In genomic region chr11:120515611-120516010, GRCm38 (mm10) we compare ENCODE assay signal across 8 mouse cellular contexts. TPM values are rescaled to one million over a fixed set of nuclear protein-coding genes. Genes with fewer than 3 reads are reported as not detected.
DNase-seq lines count a peak whose midpoint lies in the region; ATAC-seq and TF ChIP-seq lines count a peak whose summit lies in the region.

No protein-coding gene starts in this region.

- no peak overlapping the region for H3K4me2 ChIP-seq in CH12.LX (ENCODE audit: insufficient read depth, low read depth, poor library complexity, severe bottlenecking)
- H3K4me2 ChIP-seq in forebrain, embryonic 12.5 days: no peak overlapping the region
- H3K4me2 ChIP-seq in heart, postnatal 0 days (ENCODE audit: low read depth, low read length): no peak overlapping the region
- H3K4me2 ChIP-seq in liver, embryonic 14.5 days (ENCODE audit: low read depth): no peak overlapping the region
- H3K4me2 ChIP-seq in neural tube, embryonic 12.5 days (replicated peaks): no peak overlapping the region
- H3K4me2 ChIP-seq in stomach, postnatal 0 days (replicated peaks; ENCODE audit: low read depth): no peak overlapping the region

- no peak for TF ChIP-seq POLR2A in CH12.LX (IDR thresholded peaks at IDR 0.05; ENCODE audit: low read depth, low read length)

- H3K4me1 ChIP-seq in CH12.LX (ENCODE audit: control insufficient read depth in 1 of 2, insufficient read depth in 2 of 2): peaks cover 0 to 23% of the 10 kb centered on the region in 2 experiments; a peak in 2 of 4 replicates
- H3K4me1 ChIP-seq in forebrain, embryonic 12.5 days: peaks cover 10% of the 10 kb centered on the region
- H3K4me1 ChIP-seq in heart, postnatal 0 days (ENCODE audit: control insufficient read depth, insufficient read depth): peaks cover 16% of the 10 kb centered on the region
- peaks cover 8 to 24% of the 10 kb centered on the region in 2 experiments for H3K4me1 ChIP-seq in liver, embryonic 14.5 days (replicated peaks; ENCODE audit: control insufficient read depth in 2 of 2, insufficient read depth in 2 of 2, low read length in 1 of 2)
- peaks cover 6% of the 10 kb centered on the region for H3K4me1 ChIP-seq in neural tube, embryonic 12.5 days
- H3K4me1 ChIP-seq in stomach, postnatal 0 days (replicated peaks; ENCODE audit: control insufficient read depth, insufficient read depth): no peaks in the 10 kb centered on the region

- no peak overlapping the region for H3K27ac ChIP-seq in CH12.LX (ENCODE audit: insufficient read depth, low read depth)
- H3K27ac ChIP-seq in forebrain, embryonic 12.5 days: no peak overlapping the region
- H3K27ac ChIP-seq in heart, postnatal 0 days (ENCODE audit: low read depth): no peak overlapping the region
- no peak overlapping the region for H3K27ac ChIP-seq in liver, embryonic 14.5 days
- H3K27ac ChIP-seq in neural tube, embryonic 12.5 days: no peak overlapping the region
- no peak overlapping the region for H3K27ac ChIP-seq in stomach, postnatal 0 days (replicated peaks)

- ATAC-seq in forebrain, embryonic 12.5 days (ENCODE audit: low FRiP score): peak; percentile 61; the same call in 1 of the 2 replicates
- peak; percentile 45 for ATAC-seq in heart, postnatal 0 days (ENCODE audit: insufficient read depth, low read depth)
- ATAC-seq in liver, embryonic 14.5 days (ENCODE audit: insufficient read depth): peak; percentile 34
- peak; percentile 48; the same call in 1 of the 2 replicates for ATAC-seq in neural tube, embryonic 12.5 days (ENCODE audit: low FRiP score, low read depth)
- ATAC-seq in stomach, postnatal 0 days (ENCODE audit: low FRiP score, low TSS enrichment): peak; percentile 73

- peaks cover 3% of the 10 kb centered on the region for H3K9me3 ChIP-seq in CH12.LX (replicated peaks; ENCODE audit: low read length)
- no peaks in the 10 kb centered on the region for H3K9me3 ChIP-seq in forebrain, embryonic 12.5 days
- H3K9me3 ChIP-seq in heart, postnatal 0 days (replicated peaks; ENCODE audit: control insufficient read depth, low read length): no peaks in the 10 kb centered on the region
- H3K9me3 ChIP-seq in liver, embryonic 14.5 days (ENCODE audit: control insufficient read depth, low read length): no peaks in the 10 kb centered on the region
- H3K9me3 ChIP-seq in neural tube, embryonic 12.5 days: no peaks in the 10 kb centered on the region
- H3K9me3 ChIP-seq in stomach, postnatal 0 days (ENCODE audit: control insufficient read depth, low read length): no peaks in the 10 kb centered on the region

- H3K27me3 ChIP-seq in CH12.LX (replicated peaks): no peaks in the 10 kb centered on the region
- H3K27me3 ChIP-seq in forebrain, embryonic 12.5 days: 0 out of 2 replicates have a peak, but pooled peaks cover 4% of the 10 kb centered on the region
- no peaks in the 10 kb centered on the region for H3K27me3 ChIP-seq in heart, postnatal 0 days (ENCODE audit: control insufficient read depth, insufficient read depth, low read length)
- no peaks in the 10 kb centered on the region for H3K27me3 ChIP-seq in liver, embryonic 14.5 days (ENCODE audit: control insufficient read depth, insufficient read depth, low read length)
- H3K27me3 ChIP-seq in neural tube, embryonic 12.5 days (replicated peaks): no peaks in the 10 kb centered on the region
- no peaks in the 10 kb centered on the region for H3K27me3 ChIP-seq in stomach, postnatal 0 days (ENCODE audit: control insufficient read depth, insufficient read depth, low read length)

- H3K9ac ChIP-seq in CH12.LX (ENCODE audit: insufficient read depth, low read depth): no peak overlapping the region
- H3K9ac ChIP-seq in forebrain, embryonic 12.5 days: no peak overlapping the region
- H3K9ac ChIP-seq in heart, postnatal 0 days (replicated peaks; ENCODE audit: low read depth, low read length): no peak overlapping the region
- no peak overlapping the region for H3K9ac ChIP-seq in liver, embryonic 14.5 days (replicated peaks)
- H3K9ac ChIP-seq in neural tube, embryonic 12.5 days: no peak overlapping the region
- H3K9ac ChIP-seq in stomach, postnatal 0 days (ENCODE audit: low read length): no peak overlapping the region

- peak; percentile 72 to 98 for TF ChIP-seq CTCF in CH12.LX (conservative IDR thresholded peaks at IDR 0.05 in 1 of 2, IDR thresholded peaks at IDR 0.05 in 1 of 2; ENCODE audit: low read depth in 2 of 2, low read length in 2 of 2)
- peak; percentile 99 for TF ChIP-seq CTCF in heart, postnatal 0 days (IDR thresholded peaks at IDR 0.05; ENCODE audit: low read depth)
- peak; percentile 99 for TF ChIP-seq CTCF in liver, embryonic 14.5 days (IDR thresholded peaks at IDR 0.05; ENCODE audit: low read depth)
- peak; percentile 99 for TF ChIP-seq CTCF in stomach, postnatal 0 days (IDR thresholded peaks at IDR 0.05; ENCODE audit: low read depth)

- H3K4me3 ChIP-seq in CH12.LX (replicated peaks in 1 of 3; ENCODE audit: low read depth in 2 of 3, low read length in 2 of 3, poor library complexity in 1 of 3): no peak overlapping the region
- no peak overlapping the region for H3K4me3 ChIP-seq in forebrain, embryonic 12.5 days (replicated peaks)
- H3K4me3 ChIP-seq in heart, postnatal 0 days (ENCODE audit: low read depth, low read length): no peak overlapping the region
- H3K4me3 ChIP-seq in liver, embryonic 14.5 days (ENCODE audit: insufficient read depth in 1 of 2, low read depth in 2 of 2, low read length in 2 of 2): no peak overlapping the region
- no peak overlapping the region for H3K4me3 ChIP-seq in neural tube, embryonic 12.5 days
- H3K4me3 ChIP-seq in stomach, postnatal 0 days (ENCODE audit: low read depth, low read length): no peak overlapping the region

- H3K36me3 ChIP-seq in CH12.LX (replicated peaks in 1 of 2; ENCODE audit: control insufficient read depth in 1 of 2, insufficient read depth in 1 of 2, low read length in 1 of 2): no peaks in the 10 kb centered on the region
- no peaks in the 10 kb centered on the region for H3K36me3 ChIP-seq in forebrain, embryonic 12.5 days (replicated peaks)
- no peaks in the 10 kb centered on the region for H3K36me3 ChIP-seq in heart, postnatal 0 days (replicated peaks; ENCODE audit: control insufficient read depth, insufficient read depth, low read length)
- H3K36me3 ChIP-seq in liver, embryonic 14.5 days (replicated peaks; ENCODE audit: control insufficient read depth, insufficient read depth, low read depth): no peaks in the 10 kb centered on the region
- H3K36me3 ChIP-seq in neural tube, embryonic 12.5 days: no peaks in the 10 kb centered on the region
- no peaks in the 10 kb centered on the region for H3K36me3 ChIP-seq in stomach, postnatal 0 days (ENCODE audit: control insufficient read depth, insufficient read depth, low read length)

- dilution Hi-C loops in CH12.LX (cut with MboI; ENCODE audit: extremely low pct_ligation_motif_present, extremely low pct_unique_long_range_greater_than_20kb, low sequenced_read_pairs): no loop called here

- no peaks in the 10 kb centered on the region for H3K79me2 ChIP-seq in CH12.LX (replicated peaks; ENCODE audit: control insufficient read depth, extremely low read depth, insufficient read depth, poor library complexity, severe bottlenecking)

- peak; percentile 98 for TF ChIP-seq RAD21 in CH12.LX (IDR thresholded peaks at IDR 0.05; ENCODE audit: low read depth, low read length)

- TF ChIP-seq EP300 in CH12.LX (IDR thresholded peaks at IDR 0.05; ENCODE audit: low read length): no peak
- no peak for TF ChIP-seq EP300 in heart, postnatal 0 days (IDR thresholded peaks at IDR 0.05; ENCODE audit: low read depth)
- no peak for TF ChIP-seq EP300 in liver, embryonic 14.5 days (IDR thresholded peaks at IDR 0.05; ENCODE audit: low read depth)
- no peak for TF ChIP-seq EP300 in stomach, postnatal 0 days (optimal IDR thresholded peaks at IDR 0.05)

- DNase-seq in CH12.LX (ENCODE audit: extremely low read depth): peak; percentile 80
- DNase-seq in c-Kit-positive CD71-positive TER-119-negative erythroid progenitor cells, embryonic 14.5 days (ENCODE audit: low read depth): peak; percentile 66
- DNase-seq in heart, postnatal 0 days (ENCODE audit: low spot score): peak; percentile 76
- DNase-seq in kidney, postnatal 36 days: peak; percentile 89 to 95
- DNase-seq in liver, embryonic 14.5 days (ENCODE audit: low read depth in 3 of 3, low spot score in 3 of 3): peak; percentile 56 to 61 (median 59)
- peak; percentile 92 for DNase-seq in stomach, postnatal 0 days (ENCODE audit: low spot score)

- 17% methylated on average over 17 of the region's 17 CpGs for WGBS in forebrain, embryonic 12.5 days
- 18% methylated on average over 17 of the region's 17 CpGs for WGBS in heart, postnatal 0 days
- 22% methylated on average over 17 of the region's 17 CpGs for WGBS in liver, embryonic 14.5 days (ENCODE audit: insufficient replicate concordance)
- WGBS in neural tube, embryonic 12.5 days: 19% methylated on average over 17 of the region's 17 CpGs
- 19% methylated on average over 17 of the region's 17 CpGs for WGBS in stomach, postnatal 0 days

- in situ Hi-C loops in CH12.LX (cut with MboI; ENCODE audit: low pct_ligation_motif_present, low pct_unique_long_range_greater_than_20kb, low sequenced_read_pairs): no loop called here

RNA-seq across cellular contexts. Expression of gene Gcgr, which starts 14.9 kb away (rescaled TPM):
- total RNA-seq in CH12.LX (2012; rRNA removed): 0.13 TPM in 1 of 2 replicates, not detected in the other
- total RNA-seq in CH12.LX (2014; rRNA removed): 0.09 and 0.16 TPM in 2 replicates
- polyA plus RNA-seq in CH12.LX (2012; ENCODE audit: insufficient read length, low read depth): 0.20 TPM in 1 of 2 replicates, not detected in the other
- polyA plus RNA-seq in forebrain, embryonic 12.5 days (2016; fragmentation: Nextera tagmentation; extraction: Ambion mirVana): 0.09 TPM in 1 of 2 replicates, not detected in the other
- total RNA-seq in heart, postnatal 0 days (2014; rRNA removed; ENCODE audit: low replicate concordance): 0.23 and 1.9 TPM in 2 replicates
- polyA plus RNA-seq in heart, postnatal 0 days (2015; fragmentation: Nextera tagmentation; extraction: Ambion mirVana): 0.81 and 1.3 TPM in 2 replicates
- polyA plus RNA-seq in liver, embryonic 14.5 days (2012; rRNA removed): 19.8 and 22.8 TPM in 2 replicates
- polyA plus RNA-seq in liver, embryonic 14.5 days (2014; fragmentation: Nextera tagmentation; extraction: Ambion mirVana): 11.6 and 13.4 TPM in 2 replicates
- 0.13 and 0.22 TPM in 2 replicates for polyA plus RNA-seq in neural tube, embryonic 12.5 days (2016; fragmentation: Nextera tagmentation; extraction: Ambion mirVana)
- 3.5 and 5.8 TPM in 2 replicates for polyA plus RNA-seq in stomach, postnatal 0 days (2015; fragmentation: Nextera tagmentation; extraction: Ambion mirVana)

RNA-seq across cellular contexts. Expression of gene Slc25a10, which starts 24.0 kb away (rescaled TPM):
- total RNA-seq in CH12.LX (2012; rRNA removed) (32.9 and 48.5 TPM in 2 replicates), CH12.LX (2014; rRNA removed) (29.5 and 34.6 TPM in 2 replicates)
- 43.4 and 45.9 TPM in 2 replicates for polyA plus RNA-seq in CH12.LX (2012; ENCODE audit: insufficient read length, low read depth)
- 43.4 and 46.0 TPM in 2 replicates for polyA plus RNA-seq in forebrain, embryonic 12.5 days (2016; fragmentation: Nextera tagmentation; extraction: Ambion mirVana)
- 66.8 and 74.3 TPM in 2 replicates for total RNA-seq in heart, postnatal 0 days (2014; rRNA removed; ENCODE audit: low replicate concordance)
- 30.3 and 33.8 TPM in 2 replicates for polyA plus RNA-seq in heart, postnatal 0 days (2015; fragmentation: Nextera tagmentation; extraction: Ambion mirVana)
- 31.5 and 37.4 TPM in 2 replicates for polyA plus RNA-seq in liver, embryonic 14.5 days (2012; rRNA removed)
- 35.1 and 38.2 TPM in 2 replicates for polyA plus RNA-seq in liver, embryonic 14.5 days (2014; fragmentation: Nextera tagmentation; extraction: Ambion mirVana)
- polyA plus RNA-seq in neural tube, embryonic 12.5 days (2016; fragmentation: Nextera tagmentation; extraction: Ambion mirVana): 37.9 TPM in 2 replicates
- polyA plus RNA-seq in stomach, postnatal 0 days (2015; fragmentation: Nextera tagmentation; extraction: Ambion mirVana): 86.1 and 94.0 TPM in 2 replicates

RNA-seq across cellular contexts. Expression of gene Mrpl12, which starts 31.2 kb away (rescaled TPM):
- total RNA-seq in CH12.LX (2012; rRNA removed) (267 and 336 TPM in 2 replicates), CH12.LX (2014; rRNA removed) (47.5 and 60.3 TPM in 2 replicates)
- 341 and 363 TPM in 2 replicates for polyA plus RNA-seq in CH12.LX (2012; ENCODE audit: insufficient read length, low read depth)
- polyA plus RNA-seq in forebrain, embryonic 12.5 days (2016; fragmentation: Nextera tagmentation; extraction: Ambion mirVana): 130 and 135 TPM in 2 replicates
- 119 and 161 TPM in 2 replicates for total RNA-seq in heart, postnatal 0 days (2014; rRNA removed; ENCODE audit: low replicate concordance)
- 308 and 315 TPM in 2 replicates for polyA plus RNA-seq in heart, postnatal 0 days (2015; fragmentation: Nextera tagmentation; extraction: Ambion mirVana)
- 64.2 and 78.4 TPM in 2 replicates for polyA plus RNA-seq in liver, embryonic 14.5 days (2012; rRNA removed)
- 127 and 130 TPM in 2 replicates for polyA plus RNA-seq in liver, embryonic 14.5 days (2014; fragmentation: Nextera tagmentation; extraction: Ambion mirVana)
- polyA plus RNA-seq in neural tube, embryonic 12.5 days (2016; fragmentation: Nextera tagmentation; extraction: Ambion mirVana): 116 and 117 TPM in 2 replicates
- 133 and 134 TPM in 2 replicates for polyA plus RNA-seq in stomach, postnatal 0 days (2015; fragmentation: Nextera tagmentation; extraction: Ambion mirVana)

RNA-seq across cellular contexts. Expression of gene Mcrip1, which starts 33.9 kb away (rescaled TPM):
- total RNA-seq in CH12.LX (2012; rRNA removed) (25.8 and 39.6 TPM in 2 replicates), CH12.LX (2014; rRNA removed) (37.6 and 46.2 TPM in 2 replicates)
- polyA plus RNA-seq in CH12.LX (2012; ENCODE audit: insufficient read length, low read depth): 60.2 and 66.5 TPM in 2 replicates
- polyA plus RNA-seq in forebrain, embryonic 12.5 days (2016; fragmentation: Nextera tagmentation; extraction: Ambion mirVana): 209 and 214 TPM in 2 replicates
- total RNA-seq in heart, postnatal 0 days (2014; rRNA removed; ENCODE audit: low replicate concordance): 66.9 and 93.5 TPM in 2 replicates
- polyA plus RNA-seq in heart, postnatal 0 days (2015; fragmentation: Nextera tagmentation; extraction: Ambion mirVana): 136 and 138 TPM in 2 replicates
- polyA plus RNA-seq in liver, embryonic 14.5 days (2012; rRNA removed): 30.0 and 36.2 TPM in 2 replicates
- polyA plus RNA-seq in liver, embryonic 14.5 days (2014; fragmentation: Nextera tagmentation; extraction: Ambion mirVana): 41.3 and 43.6 TPM in 2 replicates
- 234 and 239 TPM in 2 replicates for polyA plus RNA-seq in neural tube, embryonic 12.5 days (2016; fragmentation: Nextera tagmentation; extraction: Ambion mirVana)
- polyA plus RNA-seq in stomach, postnatal 0 days (2015; fragmentation: Nextera tagmentation; extraction: Ambion mirVana): 113 and 115 TPM in 2 replicates

RNA-seq across cellular contexts. Expression of gene Ppp1r27, which starts 35.3 kb away (rescaled TPM):
- not detected in 2 replicates for total RNA-seq in CH12.LX (2012; rRNA removed)
- total RNA-seq in CH12.LX (2014; rRNA removed): not detected in 2 replicates
- polyA plus RNA-seq in CH12.LX (2012; ENCODE audit: insufficient read length, low read depth): not detected in 2 replicates
- not detected in 2 replicates for polyA plus RNA-seq in forebrain, embryonic 12.5 days (2016; fragmentation: Nextera tagmentation; extraction: Ambion mirVana)
- total RNA-seq in heart, postnatal 0 days (2014; rRNA removed; ENCODE audit: low replicate concordance): not detected in 2 replicates
- 0.20 TPM in 1 of 2 replicates, not detected in the other for polyA plus RNA-seq in heart, postnatal 0 days (2015; fragmentation: Nextera tagmentation; extraction: Ambion mirVana)
- polyA plus RNA-seq in liver, embryonic 14.5 days (2012; rRNA removed): not detected in 2 replicates
- not detected in 2 replicates for polyA plus RNA-seq in liver, embryonic 14.5 days (2014; fragmentation: Nextera tagmentation; extraction: Ambion mirVana)
- polyA plus RNA-seq in neural tube, embryonic 12.5 days (2016; fragmentation: Nextera tagmentation; extraction: Ambion mirVana): not detected in 2 replicates
- not detected in 2 replicates for polyA plus RNA-seq in stomach, postnatal 0 days (2015; fragmentation: Nextera tagmentation; extraction: Ambion mirVana)
